ENCODE assay signal across 9 mouse cellular contexts in the genomic region with DNA sequence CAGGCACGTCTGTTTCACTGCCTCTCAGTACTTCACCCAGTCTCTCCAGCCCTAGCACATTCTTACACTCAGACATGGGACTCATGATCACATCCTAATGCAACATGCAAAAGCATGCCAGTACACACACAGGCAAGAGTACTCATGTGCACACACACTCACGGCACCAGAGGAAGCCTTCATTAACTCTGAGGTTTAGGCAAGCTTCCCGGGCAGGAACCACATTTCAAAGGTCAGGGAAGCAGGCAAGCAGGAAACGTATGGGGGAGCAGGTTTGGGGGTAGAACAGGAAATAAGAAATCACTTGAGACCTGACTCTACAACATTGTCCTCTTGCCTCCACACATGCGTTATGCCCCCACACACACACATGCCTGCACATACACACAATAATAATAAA. TPM values are rescaled to one million over a fixed set of nuclear protein-coding genes. Genes with fewer than 3 reads are reported as not detected.
DNase-seq lines count a peak whose midpoint lies in the region; ATAC-seq and TF ChIP-seq lines count a peak whose summit lies in the region.
"Had no signal": no experiment of that assay in that cellular context is flagged by ENCODE, and none has a peak within 500 bp of the region (broad histone marks: within the 10 kb centered on the region; RNA-seq: fewer than 3 reads in every experiment).

No protein-coding gene starts in this region.

- no peak for ATAC-seq in intestine, embryonic 15.5 days
- no peak for ATAC-seq in intestine, postnatal 0 days
- no peak for ATAC-seq in embryonic facial prominence, embryonic 15.5 days (ENCODE audit: insufficient number of reproducible peaks, low FRiP score, low TSS enrichment, low read depth)

- no peak overlapping the region for H3K4me2 ChIP-seq in intestine, embryonic 15.5 days (replicated peaks)
- no peak overlapping the region for H3K4me2 ChIP-seq in intestine, postnatal 0 days (replicated peaks; ENCODE audit: low read depth)
- H3K4me2 ChIP-seq in embryonic facial prominence, embryonic 15.5 days (replicated peaks): no peak overlapping the region

- H3K27ac ChIP-seq in intestine, embryonic 15.5 days: peak overlapping the region; percentile 20; the same call in 1 of the 2 replicates
- no peak overlapping the region for H3K27ac ChIP-seq in intestine, postnatal 0 days (ENCODE audit: low read depth, low read length)
- H3K27ac ChIP-seq in embryonic facial prominence, embryonic 15.5 days (replicated peaks): peak overlapping the region; percentile 78
- 0 out of 2 replicates have a peak overlapping the region, but pooled peaks have one; percentile 14 for H3K27ac ChIP-seq in small intestine, adult 2 months (ENCODE audit: insufficient read depth, low read depth, low read length)

- H3K4me3 ChIP-seq in intestine, embryonic 15.5 days (replicated peaks): no peak overlapping the region
- no peak overlapping the region for H3K4me3 ChIP-seq in intestine, postnatal 0 days (ENCODE audit: low read depth, low read length)
- H3K4me3 ChIP-seq in embryonic facial prominence, embryonic 15.5 days (replicated peaks): no peak overlapping the region
- H3K4me3 ChIP-seq in small intestine, adult 2 months (ENCODE audit: low read depth, low read length): no peak overlapping the region

- H3K4me1 ChIP-seq in intestine, embryonic 15.5 days (replicated peaks): peaks cover 43% of the 10 kb centered on the region
- H3K4me1 ChIP-seq in intestine, postnatal 0 days (replicated peaks; ENCODE audit: control insufficient read depth, insufficient read depth, low read length): no peaks in the 10 kb centered on the region; the same call in 1 of the 2 replicates
- peaks cover 86% of the 10 kb centered on the region for H3K4me1 ChIP-seq in embryonic facial prominence, embryonic 15.5 days
- H3K4me1 ChIP-seq in small intestine, adult 2 months (ENCODE audit: control insufficient read depth, insufficient read depth, insufficient read length, low read length): peaks cover 39% of the 10 kb centered on the region

- WGBS in intestine, embryonic 15.5 days: 31% methylated on average over 5 of the region's 5 CpGs
- 20% methylated on average over 5 of the region's 5 CpGs for whole genome bisulfite sequencing in intestine, postnatal 0 days
- 17% methylated on average over 5 of the region's 5 CpGs for WGBS in embryonic facial prominence, embryonic 15.5 days
- 12% methylated on average over 5 of the region's 5 CpGs for WGBS in small intestine, adult 2 months

- no peaks in the 10 kb centered on the region for H3K9me3 ChIP-seq in intestine, embryonic 15.5 days
- H3K9me3 ChIP-seq in intestine, postnatal 0 days (ENCODE audit: control insufficient read depth): no peaks in the 10 kb centered on the region
- H3K9me3 ChIP-seq in embryonic facial prominence, embryonic 15.5 days (replicated peaks): no peaks in the 10 kb centered on the region

- no peaks in the 10 kb centered on the region for H3K36me3 ChIP-seq in intestine, embryonic 15.5 days
- H3K36me3 ChIP-seq in intestine, postnatal 0 days (ENCODE audit: control insufficient read depth, insufficient read depth): no peaks in the 10 kb centered on the region
- no peaks in the 10 kb centered on the region for H3K36me3 ChIP-seq in embryonic facial prominence, embryonic 15.5 days
- no peaks in the 10 kb centered on the region for H3K36me3 ChIP-seq in small intestine, adult 2 months (ENCODE audit: control insufficient read depth, insufficient read depth, low read length)

- no peak overlapping the region for H3K9ac ChIP-seq in intestine, embryonic 15.5 days
- H3K9ac ChIP-seq in intestine, postnatal 0 days (ENCODE audit: low read depth, low read length): no peak overlapping the region
- no peak overlapping the region for H3K9ac ChIP-seq in embryonic facial prominence, embryonic 15.5 days

- no peak for TF ChIP-seq POLR2A in small intestine, adult 2 months (IDR thresholded peaks at IDR 0.05; ENCODE audit: low read depth, low read length)

- no peaks in the 10 kb centered on the region for H3K27me3 ChIP-seq in intestine, embryonic 15.5 days (replicated peaks)
- H3K27me3 ChIP-seq in intestine, postnatal 0 days (replicated peaks; ENCODE audit: control insufficient read depth, insufficient read depth, low read length): no peaks in the 10 kb centered on the region
- no peaks in the 10 kb centered on the region for H3K27me3 ChIP-seq in embryonic facial prominence, embryonic 15.5 days
- no peaks in the 10 kb centered on the region for H3K27me3 ChIP-seq in small intestine, adult 2 months (ENCODE audit: control insufficient read depth, insufficient read depth, low read length)

- TF ChIP-seq CTCF in intestine, postnatal 0 days (IDR thresholded peaks at IDR 0.05; ENCODE audit: low read depth): no peak
- no peak for TF ChIP-seq CTCF in small intestine, adult 2 months (IDR thresholded peaks at IDR 0.05; ENCODE audit: extremely low read depth, insufficient read length, insufficient replicate concordance, low read depth, low read length)

- DNase-seq in kidney, postnatal 14 days: peak; percentile 78
- DNase-seq in spleen, postnatal 4 days (ENCODE audit: low spot score in 2 of 2): no peak
- no peak for DNase-seq in right cerebral cortex, postnatal 10 days (ENCODE audit: low spot score in 2 of 2)
- DNase-seq in spleen, postnatal 36 days (ENCODE audit: low spot score in 2 of 2): no peak
- DNase-seq: cerebellum, postnatal 14 days had no signal

RNA-seq across cellular contexts. Expression of a gene that starts 20.9 kb away (rescaled TPM):
- polyA plus RNA-seq in intestine, embryonic 15.5 days (2015; fragmentation: Nextera tagmentation; extraction: Ambion mirVana): 5.2 and 5.4 TPM in 2 replicates
- polyA plus RNA-seq in intestine, postnatal 0 days (2015; fragmentation: Nextera tagmentation; extraction: Ambion mirVana): 2.8 and 3.2 TPM in 2 replicates
- polyA plus RNA-seq in embryonic facial prominence, embryonic 15.5 days (2015; fragmentation: Nextera tagmentation; extraction: Ambion mirVana): 7.7 and 8.6 TPM in 2 replicates
- polyA plus RNA-seq in small intestine, adult 2 months (2012; rRNA removed): 50.9 and 96.7 TPM in 2 replicates

RNA-seq across cellular contexts. Expression of a gene that starts 42.6 kb away (rescaled TPM):
- 39.9 and 41.9 TPM in 2 replicates for polyA plus RNA-seq in intestine, embryonic 15.5 days (2015; fragmentation: Nextera tagmentation; extraction: Ambion mirVana)
- polyA plus RNA-seq in intestine, postnatal 0 days (2015; fragmentation: Nextera tagmentation; extraction: Ambion mirVana): 215 and 238 TPM in 2 replicates
- 54.4 and 55.9 TPM in 2 replicates for polyA plus RNA-seq in embryonic facial prominence, embryonic 15.5 days (2015; fragmentation: Nextera tagmentation; extraction: Ambion mirVana)
- 180 and 300 TPM in 2 replicates for polyA plus RNA-seq in small intestine, adult 2 months (2012; rRNA removed)
